Mouse (Mus musculus): Measurements from ENCODE around the gene Gm960. TPM values are rescaled to one million over a fixed set of nuclear protein-coding genes. Genes with fewer than 3 reads are reported as not detected.
A peak's percentile ranks its signal among the peaks of the same experiment; 100 is the strongest.

The Gm960 gene
- total and polyA plus RNA-seq, 3 experiments, result 0.93 TPM; not detected in 2

- Histone ChIP-seq H3K27me3 (ENCODE audit: insufficient read depth, low read length) (peaks cover 5% of the 10 kb centered on the region), H3K36me3 (replicated peaks) (no peaks in the 10 kb centered on the region), H3K9me3 (replicated peaks) (no peaks in the 10 kb centered on the region), H3K4me1 (ENCODE audit: insufficient read depth, low read depth, low read length) (no peaks in the 10 kb centered on the region), H3K4me3 (ENCODE audit: low read depth, low read length) (no peak overlapping the region)
- no peak for ATAC-seq (ENCODE audit: extremely low read depth, insufficient number of reproducible peaks, low FRiP score, poor library complexity, severe bottlenecking)
- no peak for DNase-seq (ENCODE audit: low spot score)
- TF ChIP-seq POLR2AphosphoS5 (IDR thresholded peaks at IDR 0.05; ENCODE audit: insufficient replicate concordance, low read depth, low read length), result no peak
- TF ChIP-seq TAL1 (conservative IDR thresholded peaks at IDR 0.05; ENCODE audit: low read depth, low read length), result no peak
- no peak for TF ChIP-seq CTCF (IDR thresholded peaks at IDR 0.05; ENCODE audit: low read depth, low read length)
- TF ChIP-seq GATA2 (IDR thresholded peaks at IDR 0.05; ENCODE audit: borderline replicate concordance, low read depth, low read length), result no peak
- TF ChIP-seq GATA1 (IDR thresholded peaks at IDR 0.05; ENCODE audit: borderline replicate concordance, low read length), result no peak
These were observed 51.5 kb downstream of the Gm960 start for GRCm38 (mm10) chr19:4646917-4647492.

- no peaks in the 10 kb centered on the region for H3K4me1 ChIP-seq (ENCODE audit: insufficient read depth, low read depth, low read length)
- TF ChIP-seq GATA1 (IDR thresholded peaks at IDR 0.05; ENCODE audit: borderline replicate concordance, low read length) (no peak), CTCF (IDR thresholded peaks at IDR 0.05; ENCODE audit: low read depth, low read length) (no peak), TAL1 (conservative IDR thresholded peaks at IDR 0.05; ENCODE audit: low read depth, low read length) (no peak), GATA2 (IDR thresholded peaks at IDR 0.05; ENCODE audit: borderline replicate concordance, low read depth, low read length) (no peak), POLR2AphosphoS5 (IDR thresholded peaks at IDR 0.05; ENCODE audit: insufficient replicate concordance, low read depth, low read length) (no peak)
- H3K4me3 ChIP-seq (ENCODE audit: low read depth, low read length), result no peak overlapping the region
- ATAC-seq (ENCODE audit: extremely low read depth, insufficient number of reproducible peaks, low FRiP score, poor library complexity, severe bottlenecking), result no peak
- no peak for DNase-seq (ENCODE audit: low spot score)
- no peaks in the 10 kb centered on the region for H3K9me3 ChIP-seq (replicated peaks)
- H3K27me3 ChIP-seq (ENCODE audit: insufficient read depth, low read length), result peaks cover 3% of the 10 kb centered on the region; the same call in 1 of the 2 replicates
- H3K36me3 ChIP-seq (replicated peaks), result no peaks in the 10 kb centered on the region
These were observed 54.2 kb downstream of the Gm960 start for GRCm38 (mm10) chr19:4644271-4644670.

- no peaks in the 10 kb centered on the region for H3K9me3 ChIP-seq (replicated peaks)
- H3K4me1 ChIP-seq (ENCODE audit: insufficient read depth, low read depth, low read length), result no peaks in the 10 kb centered on the region
- H3K4me3 ChIP-seq (ENCODE audit: low read depth, low read length), result no peak overlapping the region
- H3K36me3 ChIP-seq (replicated peaks), result no peaks in the 10 kb centered on the region
- H3K27me3 ChIP-seq (ENCODE audit: insufficient read depth, low read length), result peaks cover 21% of the 10 kb centered on the region
- ATAC-seq (ENCODE audit: extremely low read depth, insufficient number of reproducible peaks, low FRiP score, poor library complexity, severe bottlenecking), result no peak
- DNase-seq (ENCODE audit: low spot score), result no peak
- TF ChIP-seq TAL1 (conservative IDR thresholded peaks at IDR 0.05; ENCODE audit: low read depth, low read length) (no peak), GATA1 (IDR thresholded peaks at IDR 0.05; ENCODE audit: borderline replicate concordance, low read length) (no peak), GATA2 (IDR thresholded peaks at IDR 0.05; ENCODE audit: borderline replicate concordance, low read depth, low read length) (no peak), POLR2AphosphoS5 (IDR thresholded peaks at IDR 0.05; ENCODE audit: insufficient replicate concordance, low read depth, low read length) (no peak), CTCF (IDR thresholded peaks at IDR 0.05; ENCODE audit: low read depth, low read length) (no peak)
These were observed 62.5 kb downstream of the Gm960 start for GRCm38 (mm10) chr19:4635986-4636385.

- ATAC-seq (ENCODE audit: extremely low read depth, insufficient number of reproducible peaks, low FRiP score, poor library complexity, severe bottlenecking), result no peak
- TF ChIP-seq CTCF (IDR thresholded peaks at IDR 0.05; ENCODE audit: low read depth, low read length) (peak; percentile 41; the same call in 1 of the 2 replicates), TAL1 (conservative IDR thresholded peaks at IDR 0.05; ENCODE audit: low read depth, low read length) (no peak)
- peak; percentile 57 for DNase-seq (ENCODE audit: low spot score)
These were observed 69.6 kb downstream of the Gm960 start for GRCm38 (mm10) chr19:4628819-4629218.

GRCm38 (mm10) chr19:4625829-4626535 lies 72.5 kb downstream of the Gm960 start:
- Histone ChIP-seq H3K27me3 (ENCODE audit: insufficient read depth, low read length) (no peaks in the 10 kb centered on the region), H3K9me3 (replicated peaks) (no peaks in the 10 kb centered on the region), H3K4me1 (ENCODE audit: insufficient read depth, low read depth, low read length) (peaks cover 41% of the 10 kb centered on the region), H3K4me3 (ENCODE audit: low read depth, low read length) (peak overlapping the region; percentile 91), H3K36me3 (replicated peaks) (peaks cover 46% of the 10 kb centered on the region)
- DNase-seq (ENCODE audit: low spot score) (no peak), ATAC-seq (ENCODE audit: extremely low read depth, insufficient number of reproducible peaks, low FRiP score, poor library complexity, severe bottlenecking) (no peak)
- TF ChIP-seq GATA2 (IDR thresholded peaks at IDR 0.05; ENCODE audit: borderline replicate concordance, low read depth, low read length), result no peak
- no peak for TF ChIP-seq POLR2AphosphoS5 (IDR thresholded peaks at IDR 0.05; ENCODE audit: insufficient replicate concordance, low read depth, low read length)
- no peak for TF ChIP-seq GATA1 (IDR thresholded peaks at IDR 0.05; ENCODE audit: borderline replicate concordance, low read length)
- no peak for TF ChIP-seq TAL1 (conservative IDR thresholded peaks at IDR 0.05; ENCODE audit: low read depth, low read length)
- no peak for TF ChIP-seq CTCF (IDR thresholded peaks at IDR 0.05; ENCODE audit: low read depth, low read length)

More at GRCm38 (mm10) chr19:4628819-4629218, 69.6 kb downstream of the Gm960 start:
- H3K36me3 ChIP-seq (replicated peaks), result peaks cover 17% of the 10 kb centered on the region
- peaks cover 36% of the 10 kb centered on the region for H3K4me1 ChIP-seq (ENCODE audit: insufficient read depth, low read depth, low read length)
- peaks cover 2% of the 10 kb centered on the region for H3K27me3 ChIP-seq (ENCODE audit: insufficient read depth, low read length)
- H3K4me3 ChIP-seq (ENCODE audit: low read depth, low read length), result no peak overlapping the region
- H3K9me3 ChIP-seq (replicated peaks), result no peaks in the 10 kb centered on the region

- Histone ChIP-seq H3K36me3 (replicated peaks) (peaks cover 53% of the 10 kb centered on the region), H3K27me3 (ENCODE audit: insufficient read depth, low read length) (no peaks in the 10 kb centered on the region), H3K4me3 (ENCODE audit: low read depth, low read length) (peak within 1 kb of the TSS; percentile 91), H3K4me1 (ENCODE audit: insufficient read depth, low read depth, low read length) (peaks cover 41% of the 10 kb centered on the region), H3K9me3 (replicated peaks) (no peaks in the 10 kb centered on the region)
- peak; percentile 96 for DNase-seq (ENCODE audit: low spot score)
- ATAC-seq (ENCODE audit: extremely low read depth, insufficient number of reproducible peaks, low FRiP score, poor library complexity, severe bottlenecking), result peak; percentile 72; the same call in 1 of the 2 replicates
- no peak for TF ChIP-seq GATA1 (IDR thresholded peaks at IDR 0.05; ENCODE audit: borderline replicate concordance, low read length)
- no peak for TF ChIP-seq GATA2 (IDR thresholded peaks at IDR 0.05; ENCODE audit: borderline replicate concordance, low read depth, low read length)
- TF ChIP-seq POLR2AphosphoS5 (IDR thresholded peaks at IDR 0.05; ENCODE audit: insufficient replicate concordance, low read depth, low read length), result no peak
- no peak for TF ChIP-seq TAL1 (conservative IDR thresholded peaks at IDR 0.05; ENCODE audit: low read depth, low read length)
- TF ChIP-seq CTCF (IDR thresholded peaks at IDR 0.05; ENCODE audit: low read depth, low read length), result no peak
These were observed 73.2 kb downstream of the Gm960 start, which contains the start of gene Rce1 for GRCm38 (mm10) chr19:4625179-4625828. Rce1 (minus strand) TSS chr19:4625641.
